Mouse (Mus musculus): ENCODE measurements around the gene Wdr93. TPM values are rescaled to one million over a fixed set of nuclear protein-coding genes. Genes with fewer than 3 reads are reported as not detected.

Wdr93 gene
- polyA plus RNA-seq (2012; rRNA removed; ENCODE audit: low replicate concordance), result 3.0 and 10.0 TPM in 2 replicates

DNA sequence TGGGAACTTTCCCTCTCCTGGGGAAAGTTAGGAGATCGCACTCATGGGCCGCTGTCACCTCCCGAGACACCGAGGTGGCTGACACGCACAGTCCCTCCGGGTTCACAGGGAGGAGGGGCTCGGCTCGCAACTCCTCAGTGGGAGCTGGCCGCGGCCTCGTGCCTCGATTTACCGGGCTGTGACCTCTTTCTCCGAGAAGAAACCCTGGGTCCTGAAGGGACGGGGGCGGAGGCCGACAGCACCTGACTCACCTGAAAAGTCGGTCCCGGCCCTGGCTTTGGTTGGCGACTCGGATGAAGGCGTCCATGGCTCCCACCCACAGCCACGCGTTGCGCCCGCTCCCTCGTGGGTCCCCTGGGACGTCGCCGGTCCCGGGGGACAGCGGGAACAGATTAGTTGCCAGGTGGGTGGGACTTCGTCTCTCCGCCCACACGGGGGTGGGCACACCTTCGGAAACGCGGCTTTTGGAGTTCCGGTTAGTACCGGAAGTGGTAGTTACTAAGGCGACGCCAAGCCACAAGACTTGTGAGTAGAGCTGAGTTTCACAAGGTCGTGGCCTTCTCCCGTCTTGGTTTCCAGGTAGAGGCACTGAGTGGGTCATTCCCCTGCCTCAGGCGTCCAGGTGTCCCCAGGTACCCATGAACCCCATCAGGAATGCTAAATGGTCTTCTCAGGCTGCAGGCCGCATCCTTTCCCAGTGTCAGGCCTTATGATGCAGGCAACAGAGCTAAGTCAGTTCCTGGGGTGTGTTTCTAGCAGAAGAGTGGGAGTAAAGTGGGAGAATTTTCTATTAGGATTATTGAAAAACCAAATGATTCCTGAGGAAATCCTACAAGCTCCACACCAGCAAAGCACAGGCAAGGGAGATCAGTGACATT is at the start of gene Wdr93, which contains the start of gene Pex11a:
TSS of gene Wdr93 (plus strand) at position 505 of the 878 bp plus-strand sequence.
TSS of gene Pex11a (minus strand) at position 473 of the 878 bp plus-strand sequence.

DNA sequence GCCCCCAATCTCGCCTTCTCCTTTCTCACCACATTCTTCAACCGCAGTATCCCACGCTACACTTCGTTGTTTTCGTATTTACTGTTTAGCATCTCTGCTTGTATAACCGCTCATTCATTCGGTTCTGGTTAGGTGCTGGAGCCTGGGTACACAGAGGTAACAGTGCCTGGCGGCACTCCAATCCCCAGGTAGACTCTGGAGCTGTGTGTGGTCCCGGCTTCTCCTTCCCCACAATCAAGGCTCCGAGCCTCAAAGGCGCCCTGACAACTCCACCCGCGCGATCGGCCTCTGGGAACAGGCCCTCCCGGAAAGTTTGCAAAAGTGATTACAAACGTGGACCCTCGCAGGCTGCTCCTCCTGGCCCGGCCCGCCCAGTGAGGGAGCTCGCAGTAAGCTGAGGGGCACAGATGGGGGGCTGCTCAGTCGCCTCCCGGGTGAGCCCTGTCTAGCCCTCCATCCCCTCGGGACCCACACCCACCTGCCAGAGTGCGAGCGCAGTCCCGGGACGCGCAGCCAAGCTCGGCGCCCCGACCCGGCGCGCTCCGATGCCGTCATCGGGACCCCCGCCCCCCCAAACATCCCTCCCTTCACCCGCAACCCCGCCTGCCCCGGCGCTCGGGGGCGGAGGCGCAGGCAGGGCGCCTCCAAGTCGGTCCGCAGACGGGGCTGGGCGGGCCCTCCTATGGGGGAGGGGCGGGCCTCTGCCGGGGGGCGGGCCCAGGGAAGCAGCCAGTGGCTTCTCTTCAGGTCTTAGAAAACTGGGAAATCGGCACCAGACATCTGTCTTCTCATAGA is 27.6 kb upstream of the Wdr93 start, which contains the start of gene Kif7:
TSS of gene Kif7 (minus strand) at position 534 of the 795 bp plus-strand sequence.

DNA sequence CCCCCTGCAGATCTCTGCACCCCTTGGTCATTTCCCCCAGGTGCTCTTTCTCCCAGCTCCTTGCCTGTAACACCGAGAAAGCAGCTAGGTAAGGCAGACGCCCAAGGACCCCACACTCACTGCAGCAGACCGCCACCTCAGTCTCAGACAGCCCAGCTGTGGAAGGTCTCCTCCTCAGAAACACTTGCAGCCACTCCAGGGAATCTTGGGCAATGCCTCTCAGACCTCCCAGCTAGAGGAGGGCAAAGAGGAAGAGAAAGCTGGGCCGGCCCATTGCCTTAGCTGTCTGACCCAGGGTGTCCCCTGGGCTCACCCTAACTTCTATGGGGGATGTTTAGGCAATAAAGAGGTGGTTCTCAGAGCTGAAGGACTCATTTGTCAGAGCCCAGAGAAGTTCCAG is 10.3 kb upstream of the Wdr93 start, which contains the start of gene Plin1:
TSS of gene Plin1 (minus strand) at position 282 of the 400 bp plus-strand sequence.

DNA sequence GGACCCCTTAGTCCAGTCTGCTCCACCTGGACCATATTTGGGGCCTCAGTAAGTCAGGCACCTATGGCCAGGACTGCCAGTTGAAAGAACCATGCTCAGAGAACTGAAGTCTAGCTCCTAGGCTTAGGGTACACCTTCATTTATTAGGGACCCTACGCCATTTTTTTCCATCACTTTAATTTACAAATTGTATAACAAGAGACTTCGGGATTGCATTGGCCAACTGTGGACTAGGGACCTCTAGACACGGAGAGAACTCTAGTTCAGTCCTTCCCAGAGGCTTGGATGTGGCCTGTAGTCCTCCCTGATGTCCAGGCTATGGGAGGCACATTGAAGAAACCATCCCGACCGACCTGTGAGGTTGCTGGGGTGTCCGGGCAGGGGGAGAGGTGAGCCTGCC is 50.7 kb downstream of the Wdr93 start, which contains the start of gene Mesp1:
TSS of gene Mesp1 (minus strand) at position 101 of the 400 bp plus-strand sequence.

DNA sequence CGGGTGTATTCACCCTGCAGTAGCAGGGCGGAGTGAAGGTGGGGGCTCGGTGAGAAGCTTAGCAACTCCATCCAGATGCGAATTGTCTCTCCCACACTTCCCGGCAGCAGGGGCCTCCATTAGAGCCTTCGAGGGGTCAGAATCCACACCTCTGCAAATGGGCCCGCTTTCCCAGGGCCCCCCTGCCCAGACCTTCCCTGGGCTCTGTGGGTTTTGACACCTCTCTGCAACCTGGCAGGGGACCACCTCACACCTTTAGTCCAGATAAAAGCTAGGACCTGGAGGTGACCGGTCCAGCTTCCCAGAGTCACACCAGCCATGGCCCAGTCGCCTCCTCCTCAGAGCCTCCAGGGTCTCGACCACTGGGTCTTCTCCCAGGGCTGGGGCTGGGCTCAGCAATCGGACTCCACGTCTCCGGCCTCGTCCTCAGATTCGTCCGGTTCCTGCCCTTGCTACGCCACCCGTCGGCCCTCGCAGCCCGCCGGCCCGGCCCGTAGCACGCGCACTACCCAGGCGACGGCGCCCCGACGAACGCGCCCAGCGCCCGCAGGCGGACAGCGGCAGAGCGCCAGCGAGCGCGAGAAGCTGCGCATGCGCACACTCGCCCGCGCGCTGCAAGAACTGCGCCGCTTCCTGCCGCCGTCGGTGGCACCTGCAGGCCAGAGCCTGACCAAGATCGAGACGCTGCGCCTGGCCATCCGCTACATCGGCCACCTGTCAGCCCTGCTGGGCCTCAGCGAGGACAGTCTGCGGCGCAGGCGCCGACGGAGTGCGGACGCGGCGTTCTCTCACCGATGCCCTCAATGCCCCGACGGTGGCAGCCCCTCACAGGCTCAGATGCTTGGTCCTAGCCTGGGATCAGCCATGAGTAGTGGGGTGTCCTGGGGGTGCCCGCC is 67.9 kb downstream of the Wdr93 start, which contains the start of gene Mesp2:
TSS of gene Mesp2 (plus strand) at position 117 of the 896 bp plus-strand sequence.

Other genes with a start within 250 kb of the Wdr93 start
- 0.10 and 0.27 TPM in 2 replicates for gene Rhcg, start 125.5 kb upstream of the Wdr93 start, polyA plus RNA-seq (2012; rRNA removed; ENCODE audit: low replicate concordance)
- 0.21 and 1.5 TPM in 2 replicates for gene Ticrr, start 83.0 kb upstream of the Wdr93 start, polyA plus RNA-seq (2012; rRNA removed; ENCODE audit: low replicate concordance)
- 4.2 and 7.4 TPM in 2 replicates for gene Kif7, start 27.4 kb upstream of the Wdr93 start, polyA plus RNA-seq (2012; rRNA removed; ENCODE audit: low replicate concordance)
- gene Plin1, start 10.3 kb upstream of the Wdr93 start, polyA plus RNA-seq (2012; rRNA removed; ENCODE audit: low replicate concordance), result 917 and 2,535 TPM in 2 replicates
- gene Pex11a, start within 50 bp of the Wdr93 start, polyA plus RNA-seq (2012; rRNA removed; ENCODE audit: low replicate concordance), result 41.8 and 75.1 TPM in 2 replicates
- 0.32 TPM in 1 of 2 replicates, not detected in the other for gene Mesp1, start 50.6 kb downstream of the Wdr93 start, polyA plus RNA-seq (2012; rRNA removed; ENCODE audit: low replicate concordance)
- 0.21 and 0.42 TPM in 2 replicates for gene Mesp2, start 67.6 kb downstream of the Wdr93 start, polyA plus RNA-seq (2012; rRNA removed; ENCODE audit: low replicate concordance)
- 69.4 and 575 TPM in 2 replicates for gene Anpep, start 117.9 kb downstream of the Wdr93 start, polyA plus RNA-seq (2012; rRNA removed; ENCODE audit: low replicate concordance)
- 14.5 and 18.6 TPM in 2 replicates for gene Ap3s2, start 177.5 kb downstream of the Wdr93 start, polyA plus RNA-seq (2012; rRNA removed; ENCODE audit: low replicate concordance)
- gene Arpin, start 192.2 kb downstream of the Wdr93 start, polyA plus RNA-seq (2012; rRNA removed; ENCODE audit: low replicate concordance), result 12.5 and 22.2 TPM in 2 replicates